Mouse (Mus musculus) spleen, embryonic (tissue): ENCODE measurements at regions not wholly inside any gene's neighbourhood (a gene's known extent, or its start where the extent isn't known, plus 50 kb on each side); places are given as distances from the start of the nearest gene placed in this dataset.

Experiments used
- CTCF ChIA-PET: fragments of 350-600 bp; sonication (Branson Sonifier 250); formaldehyde crosslinking; loops from one replicate; lab custom pipeline; 2022; lab: Charles Lee

DNA sequence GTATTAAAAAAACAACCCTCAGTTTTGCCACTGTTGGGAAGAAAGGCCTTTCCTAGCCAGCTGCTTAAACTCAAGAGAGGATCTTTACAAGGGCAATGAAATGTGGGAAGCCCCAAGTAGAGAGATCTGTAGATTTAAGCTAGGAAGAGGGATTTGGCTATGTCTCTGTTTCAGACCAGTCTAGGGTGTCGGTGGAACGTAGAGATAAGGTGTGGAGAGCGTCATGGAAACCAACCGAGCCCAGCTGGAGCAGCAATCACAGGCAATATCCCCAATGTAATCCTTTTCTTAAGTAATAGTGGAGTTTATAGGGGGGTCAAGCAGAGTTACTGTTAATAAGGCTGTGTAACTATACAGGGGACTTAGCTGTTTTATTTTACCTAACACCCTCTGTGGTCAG lies 204.6 kb upstream of the Mme start:
- CTCF ChIA-PET = no interaction called here

DNA sequence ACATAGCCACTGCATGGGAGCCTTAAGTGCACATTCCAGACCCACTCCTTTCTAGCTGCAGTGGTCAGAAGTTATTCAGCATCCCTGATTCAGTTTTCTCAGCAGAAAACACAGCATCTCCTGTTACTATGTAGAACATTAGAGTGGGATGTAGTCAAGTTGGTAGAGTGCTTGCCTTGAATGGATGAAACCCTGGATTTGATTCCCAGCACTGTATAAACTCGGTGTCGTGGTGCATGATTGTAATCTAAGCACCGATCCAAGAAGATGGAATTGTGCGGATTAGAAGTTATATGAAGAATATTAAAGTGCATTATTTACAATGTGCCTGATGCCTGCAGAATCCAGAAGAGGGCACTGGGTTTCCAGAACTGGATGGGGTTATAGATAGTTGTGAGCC lies 170.6 kb upstream of the Mme start:
- CTCF ChIA-PET = no interaction called here

DNA sequence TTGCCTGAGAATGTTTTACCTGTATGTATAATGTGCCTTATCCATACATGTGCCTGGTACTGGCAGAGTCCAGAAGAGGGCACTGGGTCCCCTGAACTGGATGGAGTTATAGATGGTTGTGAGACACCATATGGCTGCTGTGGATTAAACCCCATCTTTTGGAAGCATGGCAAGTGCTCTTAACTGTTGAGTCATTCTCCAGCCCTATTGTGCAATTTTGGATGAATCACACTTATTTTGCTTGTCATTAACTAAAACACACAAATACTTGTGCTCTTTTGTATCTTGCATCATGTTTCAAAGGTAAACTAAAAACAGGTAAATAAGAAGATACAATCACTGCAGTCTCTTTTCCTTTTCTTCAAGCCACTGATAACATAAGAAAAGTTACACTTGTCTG lies 168.3 kb upstream of the Mme start:
- CTCF ChIA-PET = no interaction called here

DNA sequence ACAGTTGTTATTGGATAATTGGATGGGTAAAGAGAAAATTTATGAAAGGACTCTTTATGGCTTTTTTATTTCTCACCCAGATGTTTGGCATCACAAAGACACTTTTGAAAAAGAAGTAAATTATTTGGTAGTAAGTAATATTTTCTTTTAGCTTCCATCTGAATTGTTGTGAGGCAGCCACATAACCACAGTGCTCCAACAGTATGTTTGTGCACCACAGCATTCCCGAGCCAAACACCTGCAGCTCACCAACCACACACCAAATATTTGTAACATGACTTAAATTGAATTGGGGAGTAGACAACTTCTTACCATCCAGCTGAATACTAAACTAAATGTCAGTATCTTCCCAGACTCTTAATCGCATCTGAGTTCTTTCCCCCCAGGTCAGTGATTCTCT lies 163.2 kb upstream of the Mme start:
- CTCF ChIA-PET = no interaction called here

DNA sequence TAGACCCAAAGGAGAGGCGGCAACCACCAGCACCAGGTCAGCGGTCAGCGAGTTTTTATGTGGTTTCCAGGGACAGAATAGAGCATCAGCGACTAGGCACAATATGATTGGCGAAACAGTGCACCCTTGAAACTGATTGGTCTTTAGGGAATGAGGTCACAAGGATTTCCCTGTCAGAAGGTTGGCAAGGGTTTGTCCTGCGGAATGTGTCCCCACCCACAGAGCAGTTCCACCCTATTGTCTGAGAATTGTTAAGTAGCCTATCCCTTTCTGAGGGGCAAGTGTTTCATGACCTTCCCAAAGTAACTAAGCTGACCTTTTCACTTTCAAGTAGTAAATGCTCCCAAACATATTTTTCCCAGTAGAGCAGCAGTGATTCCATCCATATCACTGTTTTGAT lies 159.2 kb upstream of the Mme start:
- CTCF ChIA-PET = no interaction called here

DNA sequence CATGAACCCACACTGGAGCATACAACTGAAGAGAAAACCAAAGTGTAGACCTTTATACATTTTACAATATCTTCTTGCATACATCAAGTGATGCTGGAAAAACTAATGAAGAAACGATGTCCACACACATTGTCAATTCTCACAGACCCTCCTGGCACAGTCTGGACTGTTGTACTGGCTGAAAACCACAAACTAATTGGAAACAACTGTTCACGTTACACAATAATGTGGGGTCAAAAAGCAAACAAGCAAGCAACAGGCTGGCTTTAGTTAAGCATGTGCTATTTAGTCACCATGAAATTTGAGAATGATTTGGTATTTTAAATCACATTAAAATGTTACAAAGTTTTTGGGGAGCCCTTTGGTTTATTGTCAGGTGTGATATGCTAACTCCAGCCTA lies 155.9 kb upstream of the Mme start:
- CTCF ChIA-PET = no interaction called here

DNA sequence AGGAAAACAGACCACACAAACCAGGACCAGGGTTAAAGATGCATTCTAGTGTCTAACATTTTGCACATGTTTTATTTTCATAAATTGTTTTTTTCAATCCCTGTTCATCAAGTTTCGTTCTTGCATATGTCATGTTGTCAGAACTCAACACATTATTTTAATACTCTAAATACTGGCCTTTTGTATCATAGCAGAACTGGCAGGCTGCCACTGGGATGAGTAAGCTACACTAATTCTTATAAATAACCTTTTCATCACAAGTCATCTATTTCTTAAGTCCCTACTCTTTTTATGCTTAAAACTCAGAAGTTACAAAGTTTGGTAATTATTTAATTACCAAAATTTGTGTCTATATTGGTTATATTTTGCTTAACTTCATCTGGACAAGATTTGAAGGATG lies 148.4 kb upstream of the Mme start:
- CTCF ChIA-PET = no interaction called here

DNA sequence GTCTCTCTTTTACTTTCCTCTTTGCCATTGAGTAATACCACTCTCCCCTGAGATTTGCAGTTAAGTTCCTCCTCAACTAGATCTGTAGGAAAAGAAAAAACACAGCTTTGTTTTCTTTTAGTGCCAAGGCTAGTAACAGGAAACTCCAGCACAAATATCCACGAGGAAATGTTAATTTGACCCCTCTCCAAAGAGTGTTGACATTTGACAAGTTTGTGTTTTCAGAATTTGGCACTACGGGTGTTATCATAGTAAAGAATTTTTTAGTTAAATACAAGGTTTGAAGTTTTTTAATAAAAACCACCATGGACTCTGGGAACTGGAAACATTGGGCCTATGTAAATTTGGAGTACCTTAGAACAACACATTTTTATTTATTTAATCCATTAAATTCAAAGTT lies 126.1 kb upstream of the Mme start:
- CTCF ChIA-PET = no interaction called here

DNA sequence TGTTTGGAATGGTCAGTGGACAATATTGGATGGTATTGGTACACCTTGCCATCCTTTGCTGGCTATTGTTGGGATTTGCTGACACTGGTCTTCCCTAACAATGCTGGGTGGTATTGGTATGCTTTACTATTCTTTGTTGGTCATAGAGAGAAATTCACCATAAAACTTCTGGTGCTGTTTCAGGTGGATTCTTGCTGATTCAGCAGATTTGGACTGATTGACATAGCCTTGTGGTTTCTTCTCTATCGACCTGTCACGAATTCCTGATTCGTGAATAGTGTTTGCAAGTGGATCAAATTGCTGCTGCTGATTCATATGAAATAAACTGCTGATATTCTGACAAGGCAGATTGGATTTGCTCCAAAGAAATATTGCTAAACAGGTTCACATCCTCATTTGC lies 109.5 kb upstream of the Mme start:
- CTCF ChIA-PET = no interaction called here

DNA sequence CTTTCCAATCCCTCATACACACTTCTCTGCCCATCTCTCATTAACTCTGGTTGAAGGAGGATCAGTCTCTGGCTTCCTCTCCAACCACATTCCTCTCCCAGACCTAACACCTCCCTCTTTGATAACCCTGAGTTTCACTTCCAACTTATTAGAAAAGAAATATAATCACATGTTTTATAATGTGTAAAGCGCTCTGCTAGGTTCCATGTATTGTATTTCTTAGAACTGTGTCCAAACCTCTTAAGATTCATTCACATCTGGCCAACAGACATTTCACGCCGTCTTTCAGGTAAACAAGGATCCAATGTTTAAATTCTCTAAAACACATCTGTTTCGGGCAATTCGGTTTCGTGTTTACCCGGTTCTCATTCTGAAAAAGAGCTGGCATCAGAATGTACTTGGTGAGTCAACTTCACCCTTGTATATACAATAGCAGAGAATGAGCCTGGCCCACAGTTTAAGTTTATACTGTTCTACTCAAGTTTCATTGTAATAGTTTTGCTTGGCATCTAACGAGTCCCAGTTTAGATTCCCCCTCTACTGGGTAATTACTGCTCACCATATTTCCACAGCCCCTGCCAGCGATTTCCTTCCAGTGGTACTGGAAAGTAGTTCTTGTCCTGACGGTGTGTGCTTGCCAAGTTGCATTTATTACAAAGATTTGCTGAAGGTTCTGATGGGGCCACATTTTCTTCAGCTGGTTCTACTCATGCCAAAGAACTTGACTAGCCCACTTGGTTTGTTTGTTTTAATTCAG lies 103.8 kb upstream of the Mme start:
- CTCF ChIA-PET = no interaction called here

DNA sequence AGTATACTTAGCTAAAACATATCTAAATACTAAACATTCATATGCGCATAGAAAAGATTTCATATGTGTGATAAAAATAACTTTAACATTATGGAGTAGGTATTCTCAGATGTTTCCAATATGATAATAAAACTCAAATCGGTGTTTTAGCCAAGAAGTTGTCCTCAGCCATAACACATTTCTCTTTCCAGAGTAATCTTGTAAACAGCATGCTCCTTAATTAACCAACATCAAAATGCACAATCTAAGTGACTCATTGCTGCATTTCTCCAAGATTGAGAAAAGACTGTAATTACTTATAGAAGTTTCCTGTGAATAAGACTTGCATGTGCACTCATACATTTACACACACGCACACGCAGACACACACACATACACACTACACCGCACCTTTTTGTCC lies 95.1 kb upstream of the Mme start:
- CTCF ChIA-PET = no interaction called here

DNA sequence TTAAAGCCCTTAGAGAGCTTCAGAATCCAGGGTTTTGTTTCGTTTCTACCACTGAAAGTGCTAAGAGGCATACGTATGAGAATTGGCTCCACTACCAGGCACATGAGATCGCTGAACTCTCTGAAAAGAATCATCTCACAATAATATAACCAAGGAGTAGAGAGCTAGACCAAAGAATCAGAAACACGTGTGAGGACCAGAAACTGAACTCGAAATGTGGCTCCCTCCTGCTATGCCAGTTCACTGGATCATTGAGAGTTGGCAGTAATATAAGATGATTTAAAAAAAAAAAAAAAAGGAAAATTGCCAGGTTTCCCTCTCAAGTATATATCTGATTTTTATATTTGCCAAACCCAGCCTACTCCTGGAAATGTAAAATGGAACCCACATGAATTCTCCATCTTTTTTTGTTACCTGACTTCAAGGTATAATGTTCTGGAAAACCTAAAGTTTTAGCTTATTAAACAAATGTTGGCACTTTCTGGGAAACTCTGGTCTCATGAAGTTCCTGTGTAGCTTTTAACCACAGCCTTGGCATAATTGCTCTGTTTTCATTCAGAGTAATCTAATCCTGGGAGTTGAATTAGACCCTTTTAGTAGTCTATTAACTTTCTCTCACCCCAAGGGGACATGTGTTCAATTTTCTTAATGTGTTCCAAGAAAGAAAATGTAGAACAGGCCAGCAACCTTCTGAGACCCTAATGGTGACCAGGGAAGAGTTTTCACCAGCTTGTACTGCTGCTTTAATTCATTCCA lies 58.7 kb upstream of the Mme start:
- CTCF ChIA-PET = interaction anchor here (0.7 kb wide), 1 partner anchor 8 kb away, joined by 8 read pairs; no protein-coding TSS in a partner anchor

DNA sequence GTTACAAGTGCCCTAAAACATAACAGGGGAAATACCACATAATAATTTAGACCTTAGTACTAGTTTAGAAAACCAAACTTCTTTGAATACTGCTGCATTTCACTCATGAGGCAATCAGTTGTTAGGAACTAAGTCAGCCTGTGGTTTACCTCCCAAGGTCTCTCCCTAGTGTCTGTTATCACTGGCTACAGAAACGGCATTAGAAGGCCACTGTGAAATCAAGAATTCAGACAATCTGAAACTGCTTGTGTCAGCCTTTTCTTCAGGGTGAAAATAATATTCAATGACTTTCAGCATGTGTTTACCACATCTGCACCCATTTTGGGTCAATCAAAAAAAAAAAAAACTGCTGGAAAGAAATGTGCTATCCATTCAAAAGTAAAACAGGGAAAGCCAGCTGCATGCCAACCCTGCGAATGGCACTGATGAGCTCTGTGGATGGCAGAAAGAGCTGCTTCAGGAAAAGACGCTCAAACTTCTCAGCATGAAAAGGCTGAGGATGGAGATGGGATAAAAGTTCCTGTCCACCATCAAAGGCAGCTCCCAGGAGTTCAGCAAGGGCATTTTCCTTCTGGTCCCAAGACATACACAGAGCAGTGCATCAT lies 53.4 kb upstream of the Mme start:
- CTCF ChIA-PET = no interaction called here
